Mouse (Mus musculus): Measurements from ENCODE around the gene Hsd17b3. TPM values are rescaled to one million over a fixed set of nuclear protein-coding genes. Genes with fewer than 3 reads are reported as not detected.

Gene Hsd17b3
- not detected in 2 replicates for polyA plus RNA-seq (2015; fragmentation: Nextera tagmentation; extraction: Ambion mirVana)

DNA sequence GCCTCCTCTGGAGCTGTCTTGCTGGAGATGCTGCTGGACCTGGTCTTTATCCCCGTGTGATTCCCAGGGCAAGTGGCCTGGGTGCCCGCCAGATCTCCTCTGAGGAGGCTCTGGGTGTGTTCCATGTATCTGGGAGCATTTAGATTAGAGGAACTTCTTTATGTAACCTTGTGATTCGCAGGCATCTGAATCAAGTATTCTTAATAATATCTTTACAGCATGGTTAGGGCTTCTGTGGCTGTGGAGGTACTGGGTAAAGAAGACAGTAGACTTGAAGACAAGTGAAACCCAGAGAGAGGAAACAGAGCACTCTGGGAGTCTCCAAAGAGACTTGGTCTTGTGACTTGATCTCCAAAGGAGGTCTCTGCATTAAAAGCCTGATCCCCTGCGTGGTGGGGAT is at the start of gene Hsd17b3:
Gene Hsd17b3, minus strand, starts transcription at position 101 of the 400 bp plus-strand sequence.
- Histone ChIP-seq H3K4me1 (no peaks in the 10 kb centered on the region), H3K27ac (replicated peaks) (no peak within 1 kb of the TSS), H3K9me3 (replicated peaks) (no peaks in the 10 kb centered on the region), H3K4me2 (no peak within 1 kb of the TSS), H3K4me3 (replicated peaks) (no peak within 1 kb of the TSS), H3K27me3 (replicated peaks) (no peaks in the 10 kb centered on the region), H3K36me3 (no peaks in the 10 kb centered on the region), H3K9ac (replicated peaks) (no peak within 1 kb of the TSS)
- ATAC-seq (ENCODE audit: low FRiP score): no peak
- 86% methylated on average over 4 of the region's 4 CpGs for WGBS

- Histone ChIP-seq H3K4me3 (replicated peaks) (peak overlapping the region; percentile 50), H3K27me3 (replicated peaks) (no peaks in the 10 kb centered on the region), H3K27ac (replicated peaks) (no peak overlapping the region; the same call in 1 of the 2 replicates), H3K4me2 (peak overlapping the region; percentile 83), H3K9me3 (replicated peaks) (no peaks in the 10 kb centered on the region), H3K36me3 (no peaks in the 10 kb centered on the region), H3K4me1 (peaks cover 8% of the 10 kb centered on the region), H3K9ac (replicated peaks) (peak overlapping the region; percentile 39; the same call in 1 of the 2 replicates)
- peak; percentile 74; the same call in 1 of the 2 replicates for ATAC-seq (ENCODE audit: low FRiP score)
- 38% methylated on average over 15 of the region's 15 CpGs for WGBS
Measured at GRCm38 (mm10) chr13:64129616-64130375, 40.8 kb upstream of the Hsd17b3 start.

- whole genome bisulfite sequencing: 8% methylated on average over 44 of the region's 44 CpGs
- Histone ChIP-seq H3K4me3 (replicated peaks) (peak within 1 kb of the TSS; percentile 50), H3K4me2 (peak within 1 kb of the TSS; percentile 83), H3K9ac (replicated peaks) (peak within 1 kb of the TSS; percentile 39), H3K27ac (replicated peaks) (no peak within 1 kb of the TSS; the same call in 1 of the 2 replicates), H3K27me3 (replicated peaks) (no peaks in the 10 kb centered on the region), H3K9me3 (replicated peaks) (no peaks in the 10 kb centered on the region), H3K4me1 (peaks cover 8% of the 10 kb centered on the region), H3K36me3 (no peaks in the 10 kb centered on the region)
- peak; percentile 76 for ATAC-seq (ENCODE audit: low FRiP score)
Measured at GRCm38 (mm10) chr13:64128858-64129615, 40.0 kb upstream of the Hsd17b3 start, which contains the start of gene Slc35d2. TSS of gene Slc35d2 (minus strand) at chr13:64129368.

DNA sequence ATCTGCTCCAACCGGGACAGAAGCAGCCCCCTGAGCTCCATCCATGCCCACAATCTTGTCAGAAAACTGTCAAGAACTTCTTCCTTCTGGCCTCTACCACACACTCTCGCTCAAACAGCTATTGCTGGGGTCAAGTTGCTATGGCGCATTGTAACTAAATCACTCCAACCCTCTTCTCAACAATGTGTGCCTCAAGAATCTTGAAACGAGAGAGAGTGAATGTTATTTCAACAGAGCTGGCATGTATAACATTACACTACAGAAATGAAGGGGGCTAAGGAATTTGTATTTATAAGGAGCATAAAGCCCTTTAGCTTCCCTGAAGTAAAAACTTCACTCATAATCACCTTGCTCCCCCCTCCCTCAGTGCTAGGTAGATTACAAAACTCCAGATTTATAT is 37.3 kb upstream of the Hsd17b3 start:
- no peak overlapping the region for H3K4me2 ChIP-seq
- H3K4me1 ChIP-seq: peaks cover 8% of the 10 kb centered on the region
- no peaks in the 10 kb centered on the region for H3K9me3 ChIP-seq (replicated peaks)
- no peaks in the 10 kb centered on the region for H3K36me3 ChIP-seq
- no peak overlapping the region for H3K4me3 ChIP-seq (replicated peaks)
- H3K27ac ChIP-seq (replicated peaks): no peak overlapping the region
- no peak for ATAC-seq (ENCODE audit: low FRiP score)
- no peaks in the 10 kb centered on the region for H3K27me3 ChIP-seq (replicated peaks)
- 62% methylated on average over 4 of the region's 4 CpGs for WGBS
- no peak overlapping the region for H3K9ac ChIP-seq (replicated peaks)

- H3K9ac ChIP-seq (replicated peaks): no peak overlapping the region
- ATAC-seq (ENCODE audit: low FRiP score): no peak
- WGBS: 86% methylated on average over 6 of the region's 6 CpGs
Measured at GRCm38 (mm10) chr13:64124886-64125285, 35.9 kb upstream of the Hsd17b3 start.

GRCm38 (mm10) chr13:64123491-64124188 is 34.6 kb upstream of the Hsd17b3 start:
- H3K9ac ChIP-seq (replicated peaks): no peak overlapping the region
- no peak overlapping the region for H3K4me3 ChIP-seq (replicated peaks)
- no peak for ATAC-seq (ENCODE audit: low FRiP score)
- H3K4me1 ChIP-seq: no peaks in the 10 kb centered on the region
- H3K4me2 ChIP-seq: no peak overlapping the region
- no peaks in the 10 kb centered on the region for H3K27me3 ChIP-seq (replicated peaks)
- no peaks in the 10 kb centered on the region for H3K9me3 ChIP-seq (replicated peaks)
- H3K27ac ChIP-seq (replicated peaks): no peak overlapping the region
- H3K36me3 ChIP-seq: no peaks in the 10 kb centered on the region
- 29% methylated on average over 6 of the region's 6 CpGs for WGBS

More at GRCm38 (mm10) chr13:64124886-64125285, 35.9 kb upstream of the Hsd17b3 start:
- no peaks in the 10 kb centered on the region for H3K27me3 ChIP-seq (replicated peaks)
- no peak overlapping the region for H3K4me2 ChIP-seq
- no peak overlapping the region for H3K4me3 ChIP-seq (replicated peaks)
- no peak overlapping the region for H3K27ac ChIP-seq (replicated peaks)
- H3K9me3 ChIP-seq (replicated peaks): no peaks in the 10 kb centered on the region
- H3K36me3 ChIP-seq: no peaks in the 10 kb centered on the region
- H3K4me1 ChIP-seq: peaks cover 8% of the 10 kb centered on the region

DNA sequence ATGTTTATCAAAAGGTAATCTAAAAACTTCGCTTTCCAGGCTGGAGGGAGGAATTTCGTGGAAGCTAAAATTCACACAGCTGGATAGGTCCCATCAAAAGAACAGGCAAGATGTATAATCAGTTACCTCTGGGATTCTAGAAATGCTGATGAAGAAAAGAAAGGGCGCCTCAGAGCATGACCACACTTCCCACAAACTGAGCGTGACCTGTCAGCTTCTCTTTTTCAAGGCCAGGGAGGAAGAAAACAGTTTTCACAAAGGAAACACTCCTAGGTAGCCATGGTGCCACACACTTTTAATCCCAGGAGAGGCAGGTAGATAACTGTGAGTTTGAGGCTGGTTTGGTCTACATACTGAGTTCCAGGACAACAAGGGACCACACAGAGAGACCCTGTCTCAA is 31.7 kb upstream of the Hsd17b3 start:
- Histone ChIP-seq H3K27ac (replicated peaks) (no peak overlapping the region), H3K4me2 (no peak overlapping the region), H3K4me3 (replicated peaks) (no peak overlapping the region), H3K9ac (replicated peaks) (no peak overlapping the region), H3K9me3 (replicated peaks) (no peaks in the 10 kb centered on the region), H3K36me3 (no peaks in the 10 kb centered on the region), H3K27me3 (replicated peaks) (no peaks in the 10 kb centered on the region), H3K4me1 (no peaks in the 10 kb centered on the region)
- no peak for ATAC-seq (ENCODE audit: low FRiP score)
- 70% methylated on average over 4 of the region's 4 CpGs for WGBS

DNA sequence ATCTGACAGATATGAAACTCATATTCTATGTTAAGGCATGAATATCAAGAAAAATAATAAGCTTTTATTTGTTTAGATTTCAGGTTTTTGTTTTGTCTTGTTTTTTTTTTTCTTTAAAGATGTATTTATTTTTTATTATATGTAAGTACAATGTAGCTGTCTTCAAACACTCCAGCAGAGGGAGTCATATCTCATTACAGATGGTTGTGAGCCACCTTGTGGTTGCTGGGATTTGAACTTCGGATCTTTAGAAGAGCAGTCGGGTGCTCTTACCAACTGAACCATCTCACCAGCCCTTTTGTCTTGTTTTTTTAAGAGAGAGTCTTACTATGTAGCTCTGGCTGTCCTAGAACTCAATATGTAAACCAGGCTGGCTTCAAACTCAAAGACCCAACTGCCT is 28.4 kb upstream of the Hsd17b3 start:
- H3K27ac ChIP-seq (replicated peaks): no peak overlapping the region
- no peaks in the 10 kb centered on the region for H3K9me3 ChIP-seq (replicated peaks)
- no peak overlapping the region for H3K9ac ChIP-seq (replicated peaks)
- H3K4me3 ChIP-seq (replicated peaks): no peak overlapping the region
- no peaks in the 10 kb centered on the region for H3K36me3 ChIP-seq
- H3K27me3 ChIP-seq (replicated peaks): no peaks in the 10 kb centered on the region
- H3K4me1 ChIP-seq: no peaks in the 10 kb centered on the region
- no peak overlapping the region for H3K4me2 ChIP-seq
- WGBS: 59% methylated on average over 2 of the region's 2 CpGs
- ATAC-seq (ENCODE audit: low FRiP score): no peak

DNA sequence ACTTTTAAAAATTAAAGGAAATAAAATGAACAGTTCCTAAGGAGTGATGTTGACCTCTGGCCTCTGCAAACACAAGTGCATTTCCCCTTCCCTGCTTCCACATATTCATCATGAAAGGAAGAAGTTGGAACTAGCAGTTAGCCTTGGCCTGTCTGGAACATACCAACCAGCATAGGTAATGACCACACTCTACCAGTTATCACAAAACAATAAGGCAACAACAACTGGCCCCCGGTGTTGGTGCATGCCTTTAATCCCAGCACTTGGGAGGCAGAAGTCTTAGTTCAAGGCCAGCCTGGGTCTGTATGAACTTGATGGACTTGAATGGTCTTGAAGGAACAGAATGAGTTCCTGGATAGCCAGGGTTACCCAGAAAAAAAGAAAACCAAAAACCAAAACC is 21.4 kb upstream of the Hsd17b3 start:
- ATAC-seq (ENCODE audit: low FRiP score): no peak
- H3K9ac ChIP-seq (replicated peaks): no peak overlapping the region
- WGBS: 93% methylated on average over 1 of the region's 1 CpGs

DNA sequence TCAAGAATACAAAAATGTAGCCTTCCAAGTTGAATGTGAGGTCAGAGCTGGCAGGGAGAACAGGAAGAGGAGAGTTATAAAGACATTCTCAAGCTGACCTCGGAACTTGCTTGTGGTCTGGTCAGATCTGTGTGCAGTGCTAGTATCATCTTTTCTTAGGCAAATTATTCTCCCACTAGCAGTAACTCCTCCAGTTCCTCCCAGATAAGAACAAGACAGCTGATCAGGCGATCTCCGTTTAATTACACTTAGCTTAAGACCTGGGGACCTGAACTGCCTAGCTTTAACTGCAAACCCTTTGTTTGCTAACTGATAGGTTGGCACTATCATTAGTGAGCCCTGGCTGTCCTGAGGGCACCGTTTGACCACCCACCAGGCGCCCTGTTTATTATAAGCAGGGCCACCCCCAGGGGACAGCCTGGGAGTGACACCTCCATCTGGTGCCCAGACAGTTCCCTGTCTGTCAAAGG is 19.4 kb upstream of the Hsd17b3 start:
- no peak; the same call in 1 of the 2 replicates for ATAC-seq (ENCODE audit: low FRiP score)
- WGBS: 11% methylated on average over 5 of the region's 5 CpGs
- peaks cover 10% of the 10 kb centered on the region for H3K4me1 ChIP-seq
- H3K27me3 ChIP-seq (replicated peaks): no peaks in the 10 kb centered on the region
- H3K9ac ChIP-seq (replicated peaks): no peak overlapping the region
- H3K27ac ChIP-seq (replicated peaks): no peak overlapping the region
- H3K36me3 ChIP-seq: no peaks in the 10 kb centered on the region
- H3K4me3 ChIP-seq (replicated peaks): no peak overlapping the region
- no peaks in the 10 kb centered on the region for H3K9me3 ChIP-seq (replicated peaks)
- H3K4me2 ChIP-seq: peak overlapping the region; percentile 13; the same call in 1 of the 2 replicates

More for the DNA sequence above, 21.4 kb upstream of the Hsd17b3 start:
- Histone ChIP-seq H3K4me1 (peaks cover 10% of the 10 kb centered on the region), H3K27me3 (replicated peaks) (no peaks in the 10 kb centered on the region), H3K9me3 (replicated peaks) (no peaks in the 10 kb centered on the region), H3K36me3 (no peaks in the 10 kb centered on the region), H3K4me2 (no peak overlapping the region), H3K27ac (replicated peaks) (no peak overlapping the region), H3K4me3 (replicated peaks) (no peak overlapping the region)

DNA sequence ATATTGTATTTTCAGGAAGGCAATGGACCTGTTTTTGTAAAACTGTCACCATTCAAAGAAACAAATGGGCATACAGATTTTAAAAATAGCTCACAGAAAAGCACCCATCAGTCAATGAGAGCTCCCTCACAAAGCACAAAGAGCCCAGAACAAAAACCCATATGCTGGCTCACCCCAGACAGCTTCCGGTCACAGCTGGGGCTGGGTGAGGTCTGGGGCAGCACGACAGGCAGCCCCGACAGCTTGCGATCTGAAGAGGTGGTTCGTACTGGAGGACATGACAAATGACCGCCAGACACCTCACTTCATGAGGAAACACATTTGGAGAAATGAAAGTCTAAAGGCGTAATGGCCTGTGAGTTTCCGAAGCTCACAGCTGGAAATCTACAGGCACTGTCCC is 18.5 kb upstream of the Hsd17b3 start:
- Histone ChIP-seq H3K4me3 (replicated peaks) (no peak overlapping the region), H3K4me1 (peaks cover 10% of the 10 kb centered on the region), H3K9me3 (replicated peaks) (no peaks in the 10 kb centered on the region), H3K36me3 (no peaks in the 10 kb centered on the region), H3K27ac (replicated peaks) (no peak overlapping the region), H3K27me3 (replicated peaks) (no peaks in the 10 kb centered on the region), H3K9ac (replicated peaks) (no peak overlapping the region), H3K4me2 (no peak overlapping the region; the same call in 1 of the 2 replicates)
- peak; percentile 55; the same call in 1 of the 2 replicates for ATAC-seq (ENCODE audit: low FRiP score)
- WGBS: 7% methylated on average over 8 of the region's 8 CpGs
